ENCODE assay signal across 25 mouse cellular contexts in the genomic region with DNA sequence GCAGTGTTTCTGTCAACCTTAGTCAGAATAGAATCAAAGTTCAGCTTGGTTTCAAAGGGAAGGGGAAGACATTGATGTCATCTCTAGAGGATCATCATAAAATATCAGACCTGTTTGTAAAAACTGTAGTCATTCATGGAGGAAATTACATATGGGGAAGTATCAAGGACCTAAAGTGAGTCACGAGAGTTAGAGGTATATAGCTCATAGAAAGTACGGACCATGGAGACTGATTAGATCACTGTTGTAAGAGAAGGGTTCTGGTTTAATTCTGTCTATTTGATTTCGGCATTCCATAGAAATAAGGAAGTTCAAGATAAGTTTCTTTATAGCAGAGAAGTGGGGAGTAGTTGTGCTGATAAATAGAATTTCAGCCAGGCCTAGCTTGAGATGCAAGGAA.
"Had no signal": no experiment of that assay in that cellular context is flagged by ENCODE, and none has a peak within 500 bp of the region (broad histone marks: within the 10 kb centered on the region; RNA-seq: fewer than 3 reads in every experiment).

No protein-coding gene starts in this region.

- DNase-seq: gastrocnemius, postnatal 14 days; gastrocnemius, postnatal 36 days; heart, adult 18-20 months; heart, postnatal 14 days; heart, postnatal 36 days; kidney, adult 18-20 months; kidney, adult 8-10 months; kidney, postnatal 10 days; kidney, postnatal 25 days; kidney, postnatal 4 days; liver; liver, embryonic 13.5 days had no signal

- H3K36me3 ChIP-seq: heart, embryonic 13.5 days; heart, embryonic 15.5 days; intestine, embryonic 15.5 days; limb, embryonic 10.5 days; limb, embryonic 12.5 days; liver, embryonic 13.5 days had no signal

- H3K9me3 ChIP-seq: heart, embryonic 13.5 days; heart, embryonic 15.5 days; intestine, embryonic 15.5 days; limb, embryonic 10.5 days; limb, embryonic 12.5 days; liver, embryonic 13.5 days had no signal

- H3K4me3 ChIP-seq: heart, embryonic 13.5 days; heart, embryonic 15.5 days; intestine, embryonic 15.5 days; layer of hippocampus, adult 2 months; left cerebral cortex, adult 2 months; limb, embryonic 10.5 days; limb, embryonic 12.5 days; liver, embryonic 13.5 days had no signal

- H3K4me2 ChIP-seq: heart, embryonic 11.5 days; heart, embryonic 13.5 days; heart, embryonic 15.5 days; hindbrain, embryonic 14.5 days; intestine, embryonic 15.5 days; limb, embryonic 12.5 days; liver, embryonic 11.5 days; liver, embryonic 13.5 days had no signal

- H3K9ac ChIP-seq: heart, embryonic 13.5 days; heart, embryonic 15.5 days; hindbrain, embryonic 14.5 days; intestine, embryonic 15.5 days; limb, embryonic 12.5 days; liver, embryonic 13.5 days had no signal

- H3K27ac ChIP-seq: heart, embryonic 13.5 days; heart, embryonic 15.5 days; hindbrain, embryonic 14.5 days; intestine, embryonic 15.5 days; layer of hippocampus, adult 2 months; left cerebral cortex, adult 2 months; limb, embryonic 10.5 days; limb, embryonic 12.5 days; liver, embryonic 13.5 days had no signal

- ATAC-seq: hindbrain, embryonic 16.5 days; inflammation-experienced regulatory T-cells, adult 6 months; intestine, embryonic 15.5 days; intestine, postnatal 0 days had no signal

- H3K27me3 ChIP-seq: heart, embryonic 13.5 days; heart, embryonic 15.5 days; intestine, embryonic 15.5 days; limb, embryonic 12.5 days; liver, embryonic 13.5 days had no signal

- H3K4me1 ChIP-seq: heart, embryonic 13.5 days; heart, embryonic 15.5 days; intestine, embryonic 15.5 days; limb, embryonic 10.5 days; limb, embryonic 12.5 days; liver, embryonic 13.5 days had no signal
